Mouse (Mus musculus) liver, embryonic 13.5 days (tissue): ENCODE data around the gene Cckbr. TPM values are rescaled to one million over a fixed set of nuclear protein-coding genes. Genes with fewer than 3 reads are reported as not detected.

Source experiments
- ATAC-seq: fragments of 200-750 bp; cut with Nextera tagmentation; 2 replicates; pipeline ENCODE4 v1.8.0; 2017; ENCODE audit warnings: low read depth, mild to moderate bottlenecking, moderate number of reproducible peaks, moderate library complexity
- DNase-seq: peaks from one replicate; pipeline ENCODE4 v3.0.0; 2022
- H3K27ac ChIP-seq: fragments of 300-500 bp; sonication (generic); 2 replicates; pipeline ENCODE4 v1.5.1; 2015; ENCODE audit warnings: moderate library complexity, mild to moderate bottlenecking, inconsistent platforms
- H3K27me3 ChIP-seq: fragments of 300-500 bp; sonication (generic); 2 replicates; pipeline ENCODE4 v1.6.1; 2015; ENCODE audit warnings: mild to moderate bottlenecking, inconsistent platforms
- H3K36me3 ChIP-seq: fragments of 300-500 bp; sonication (generic); 2 replicates; pipeline ENCODE4 v1.6.1; 2015; ENCODE audit warnings: mild to moderate bottlenecking, inconsistent platforms
- H3K4me1 ChIP-seq: fragments of 300-500 bp; sonication (generic); replicated peaks from 2 replicates; pipeline ENCODE4 v1.6.1; 2015; ENCODE audit warnings: inconsistent platforms
- H3K4me2 ChIP-seq: fragments of 300-500 bp; sonication (generic); 2 replicates; pipeline ENCODE4 v1.6.1; 2015; ENCODE audit warnings: inconsistent platforms, mild to moderate bottlenecking, moderate library complexity
- H3K4me3 ChIP-seq: fragments of 300-500 bp; sonication (generic); replicated peaks from 2 replicates; pipeline ENCODE4 v1.5.1; 2015; ENCODE audit warnings: mild to moderate bottlenecking, inconsistent platforms
- H3K9ac ChIP-seq: fragments of 300-500 bp; sonication (generic); 2 replicates; pipeline ENCODE4 v1.6.1; 2015; ENCODE audit warnings: mild to moderate bottlenecking, inconsistent platforms
- H3K9me3 ChIP-seq: fragments of 300-500 bp; sonication (generic); replicated peaks from 2 replicates; pipeline ENCODE4 v1.6.1; 2016; ENCODE audit warnings: inconsistent platforms
- WGBS: fragments of 180-500 bp; shearing (Covaris S2); methylation state at CpG from one replicate; pipeline ENCODE4 v1.1.7; 2015; ENCODE audit not compliant: insufficient replicate concordance; 5-methylcytosine and 5-hydroxymethylcytosine counted together
- polyA plus RNA-seq: library from polyadenylated mRNA; unstranded; fragments of >200 nt; fragmentation: Nextera tagmentation; extraction: Ambion mirVana; gene quantifications from 2 replicates; pipeline ENCODE4 v1.2.1, GENCODE M21; 2015

The Cckbr gene
- polyA plus RNA-seq, result not detected in 2 replicates

GRCm38 (mm10) chr7:105425424-105426043 lies at the start of gene Cckbr:
Cckbr (plus strand) TSS chr7:105425731.
- H3K4me2 ChIP-seq, result peak within 1 kb of the TSS; percentile 26; the same call in 1 of the 2 replicates
- H3K27ac ChIP-seq, result no peak within 1 kb of the TSS
- H3K4me1 ChIP-seq, result no peaks in the 10 kb centered on the region
- no peak for DNase-seq
- no peaks in the 10 kb centered on the region for H3K36me3 ChIP-seq
- no peak for ATAC-seq
- H3K9ac ChIP-seq, result no peak within 1 kb of the TSS
- no peak within 1 kb of the TSS for H3K4me3 ChIP-seq
- 4% methylated on average over 31 of the region's 31 CpGs for WGBS
- H3K9me3 ChIP-seq, result no peaks in the 10 kb centered on the region
- H3K27me3 ChIP-seq, result peaks cover 51% of the 10 kb centered on the region

GRCm38 (mm10) chr7:105380329-105380728 lies 45.2 kb upstream of the Cckbr start:
- Histone ChIP-seq H3K4me3 (no peak overlapping the region), H3K9ac (no peak overlapping the region), H3K27ac (no peak overlapping the region), H3K27me3 (no peaks in the 10 kb centered on the region), H3K4me2 (no peak overlapping the region), H3K9me3 (no peaks in the 10 kb centered on the region), H3K36me3 (peaks cover 73% of the 10 kb centered on the region), H3K4me1 (no peaks in the 10 kb centered on the region)
- DNase-seq, result no peak
- WGBS, result 74% methylated on average over 3 of the region's 3 CpGs
- no peak for ATAC-seq

GRCm38 (mm10) chr7:105387696-105388095 lies 37.8 kb upstream of the Cckbr start:
- H3K4me3 ChIP-seq, result no peak overlapping the region
- no peak for ATAC-seq
- 81% methylated on average over 2 of the region's 2 CpGs for WGBS
- H3K4me1 ChIP-seq, result no peaks in the 10 kb centered on the region
- no peaks in the 10 kb centered on the region for H3K27me3 ChIP-seq
- H3K36me3 ChIP-seq, result peaks cover 64% of the 10 kb centered on the region
- H3K9ac ChIP-seq, result no peak overlapping the region
- no peak overlapping the region for H3K27ac ChIP-seq
- DNase-seq, result no peak
- H3K9me3 ChIP-seq, result no peaks in the 10 kb centered on the region
- no peak overlapping the region for H3K4me2 ChIP-seq

- Histone ChIP-seq H3K36me3 (peaks cover 39% of the 10 kb centered on the region), H3K4me2 (no peak overlapping the region), H3K27me3 (no peaks in the 10 kb centered on the region), H3K9ac (no peak overlapping the region), H3K9me3 (no peaks in the 10 kb centered on the region), H3K27ac (no peak overlapping the region), H3K4me1 (no peaks in the 10 kb centered on the region), H3K4me3 (no peak overlapping the region)
- WGBS, result 78% methylated on average over 2 of the region's 2 CpGs
- no peak for ATAC-seq
- no peak for DNase-seq
Observed at GRCm38 (mm10) chr7:105390236-105390635, 35.3 kb upstream of the Cckbr start.

GRCm38 (mm10) chr7:105394606-105395005 lies 30.9 kb upstream of the Cckbr start:
- Histone ChIP-seq H3K36me3 (peaks cover 6% of the 10 kb centered on the region), H3K4me2 (no peak overlapping the region), H3K27me3 (no peaks in the 10 kb centered on the region), H3K4me3 (no peak overlapping the region), H3K9me3 (no peaks in the 10 kb centered on the region), H3K27ac (no peak overlapping the region), H3K4me1 (peaks cover 22% of the 10 kb centered on the region), H3K9ac (no peak overlapping the region)
- ATAC-seq (no peak), DNase-seq (no peak)
- 82% methylated on average over 1 of the region's 1 CpGs for WGBS

- Histone ChIP-seq H3K4me3 (no peak overlapping the region), H3K9ac (no peak overlapping the region), H3K27ac (no peak overlapping the region), H3K9me3 (no peaks in the 10 kb centered on the region), H3K27me3 (no peaks in the 10 kb centered on the region), H3K4me1 (peaks cover 22% of the 10 kb centered on the region), H3K4me2 (no peak overlapping the region), H3K36me3 (no peaks in the 10 kb centered on the region)
- no peak for DNase-seq
- no peak for ATAC-seq
Observed at GRCm38 (mm10) chr7:105395131-105395820, 30.3 kb upstream of the Cckbr start.

GRCm38 (mm10) chr7:105396126-105396525 lies 29.4 kb upstream of the Cckbr start:
- Histone ChIP-seq H3K9ac (no peak overlapping the region), H3K4me3 (no peak overlapping the region), H3K4me2 (no peak overlapping the region), H3K4me1 (peaks cover 30% of the 10 kb centered on the region), H3K27ac (no peak overlapping the region), H3K36me3 (no peaks in the 10 kb centered on the region), H3K9me3 (no peaks in the 10 kb centered on the region), H3K27me3 (no peaks in the 10 kb centered on the region)
- ATAC-seq (no peak), DNase-seq (no peak)

GRCm38 (mm10) chr7:105399058-105399934 lies 26.2 kb upstream of the Cckbr start:
- H3K4me1 ChIP-seq, result peaks cover 31% of the 10 kb centered on the region
- H3K9me3 ChIP-seq, result no peaks in the 10 kb centered on the region
- ATAC-seq (peak; percentile 0; the same call in 1 of the 2 replicates), DNase-seq (no peak)
- H3K27ac ChIP-seq, result peak overlapping the region; percentile 81
- H3K27me3 ChIP-seq, result no peaks in the 10 kb centered on the region
- H3K36me3 ChIP-seq, result no peaks in the 10 kb centered on the region
- WGBS, result under 1% methylated on average over 25 of the region's 25 CpGs
- peak overlapping the region; percentile 90 for H3K4me2 ChIP-seq
- peak overlapping the region; percentile 88 for H3K9ac ChIP-seq
- H3K4me3 ChIP-seq, result peak overlapping the region; percentile 89

- Histone ChIP-seq H3K9ac (peak within 1 kb of the TSS; percentile 88), H3K4me1 (peaks cover 31% of the 10 kb centered on the region), H3K27ac (peak within 1 kb of the TSS; percentile 91), H3K9me3 (no peaks in the 10 kb centered on the region), H3K36me3 (no peaks in the 10 kb centered on the region), H3K4me3 (peak within 1 kb of the TSS; percentile 89), H3K4me2 (peak within 1 kb of the TSS; percentile 90), H3K27me3 (no peaks in the 10 kb centered on the region)
- peak; percentile 99 for DNase-seq
- under 1% methylated on average over 54 of the region's 55 CpGs for WGBS
- peak; percentile 96 for ATAC-seq
Observed at GRCm38 (mm10) chr7:105399935-105400624, 25.5 kb upstream of the Cckbr start, which contains the start of gene Fam160a2. Fam160a2 (minus strand) TSS chr7:105400054.

GRCm38 (mm10) chr7:105404268-105404667 lies 21.3 kb upstream of the Cckbr start, which contains the start of gene Cnga4:
Cnga4 (plus strand) TSS chr7:105404568.
- Histone ChIP-seq H3K27ac (no peak within 1 kb of the TSS), H3K36me3 (no peaks in the 10 kb centered on the region), H3K4me2 (no peak within 1 kb of the TSS), H3K9ac (no peak within 1 kb of the TSS), H3K4me3 (no peak within 1 kb of the TSS), H3K27me3 (no peaks in the 10 kb centered on the region), H3K4me1 (peaks cover 13% of the 10 kb centered on the region), H3K9me3 (no peaks in the 10 kb centered on the region)
- ATAC-seq (no peak), DNase-seq (no peak)
- 57% methylated on average over 5 of the region's 5 CpGs for WGBS

- no peaks in the 10 kb centered on the region for H3K27me3 ChIP-seq
- ATAC-seq (no peak), DNase-seq (no peak)
- no peaks in the 10 kb centered on the region for H3K4me1 ChIP-seq
- no peak overlapping the region for H3K4me2 ChIP-seq
- H3K36me3 ChIP-seq, result no peaks in the 10 kb centered on the region
- H3K4me3 ChIP-seq, result no peak overlapping the region
- H3K9ac ChIP-seq, result no peak overlapping the region
- WGBS, result 41% methylated on average over 1 of the region's 1 CpGs
- H3K9me3 ChIP-seq, result no peaks in the 10 kb centered on the region
- H3K27ac ChIP-seq, result no peak overlapping the region
Observed at GRCm38 (mm10) chr7:105406322-105406721, 19.2 kb upstream of the Cckbr start.
